Mouse (Mus musculus) neural tube, embryonic 11.5 days (tissue): ENCODE measurements around the gene Rtl5. TPM values are rescaled to one million over a fixed set of nuclear protein-coding genes. Genes with fewer than 3 reads are reported as not detected.

Experiments used
- ATAC-seq: fragments of 200-750 bp; cut with Nextera tagmentation; 2 replicates; pipeline ENCODE4 v1.8.0; 2017; ENCODE audit warnings: moderate number of reproducible peaks, mild to moderate bottlenecking, moderate TSS enrichment, moderate library complexity; ENCODE audit not compliant: insufficient read depth, low FRiP score, low TSS enrichment
- DNase-seq: peaks from one replicate; pipeline ENCODE4 v3.0.0-alpha.2; 2015; ENCODE audit warnings: low spot score
- H3K27ac ChIP-seq: fragments of 300-500 bp; sonication (generic); 2 replicates; pipeline ENCODE4 v1.5.1; 2014; ENCODE audit warnings: low read depth, mild to moderate bottlenecking, low read length
- H3K27me3 ChIP-seq: fragments of 300-500 bp; sonication (generic); 2 replicates; pipeline ENCODE4 v1.6.1; 2014; ENCODE audit warnings: mild to moderate bottlenecking, low read length, mixed read lengths; ENCODE audit not compliant: control insufficient read depth, insufficient read depth
- H3K36me3 ChIP-seq: fragments of 300-500 bp; sonication (generic); 2 replicates; pipeline ENCODE4 v1.6.1; 2014; ENCODE audit warnings: mild to moderate bottlenecking, low read length, moderate library complexity, mixed read lengths; ENCODE audit not compliant: control insufficient read depth, insufficient read depth
- H3K4me1 ChIP-seq: fragments of 300-500 bp; sonication (generic); 2 replicates; pipeline ENCODE4 v1.6.1; 2014; ENCODE audit warnings: low read length, mixed read lengths; ENCODE audit not compliant: control insufficient read depth, insufficient read depth
- H3K4me2 ChIP-seq: fragments of 300-500 bp; sonication (generic); 2 replicates; pipeline ENCODE4 v1.6.1; 2014; ENCODE audit warnings: low read depth, mild to moderate bottlenecking, moderate library complexity
- H3K4me3 ChIP-seq: fragments of 300-500 bp; sonication (generic); 2 replicates; pipeline ENCODE4 v1.5.1; 2014; ENCODE audit warnings: low read depth, low read length
- H3K9ac ChIP-seq: fragments of 300-500 bp; sonication (generic); 2 replicates; pipeline ENCODE4 v1.6.1; 2014; ENCODE audit warnings: mild to moderate bottlenecking, low read length
- H3K9me3 ChIP-seq: fragments of 300-500 bp; sonication (generic); 2 replicates; pipeline ENCODE4 v1.6.1; 2016; ENCODE audit warnings: low read length; ENCODE audit not compliant: control insufficient read depth
- WGBS: fragments of 180-500 bp; shearing (Covaris S2); extraction: QIAGEN DNeasy Blood & Tissue Kit; methylation state at CpG from one replicate; pipeline ENCODE4 v1.1.7; 2014; 5-methylcytosine and 5-hydroxymethylcytosine counted together
- polyA plus RNA-seq: library from polyadenylated mRNA; unstranded; fragments of >200 nt; fragmentation: Nextera tagmentation; extraction: Ambion mirVana; gene quantifications from 2 replicates; pipeline ENCODE4 v1.2.1, GENCODE M21; 2014

Gene Rtl5
- polyA plus RNA-seq, 1 experiment from 2014 or later, result 3.4 TPM

- no peaks in the 10 kb centered on the region; the same call in 1 of the 2 replicates for H3K4me1 ChIP-seq
- no peaks in the 10 kb centered on the region for H3K9me3 ChIP-seq
- H3K4me2 ChIP-seq, result no peak overlapping the region
- H3K36me3 ChIP-seq, result no peaks in the 10 kb centered on the region
- no peak overlapping the region for H3K4me3 ChIP-seq
- no peak for ATAC-seq
- no peak overlapping the region for H3K27ac ChIP-seq
- no peaks in the 10 kb centered on the region for H3K27me3 ChIP-seq
- H3K9ac ChIP-seq, result no peak overlapping the region
- DNase-seq, result no peak
- WGBS, result 78% methylated on average over 8 of the region's 8 CpGs
These were observed 14.8 kb upstream of the Rtl5 start for GRCm38 (mm10) chrX:102085798-102086443.

- ATAC-seq (no peak), DNase-seq (no peak)
- H3K27me3 ChIP-seq, result no peaks in the 10 kb centered on the region
- H3K4me2 ChIP-seq, result no peak overlapping the region
- H3K9me3 ChIP-seq, result no peaks in the 10 kb centered on the region
- no peaks in the 10 kb centered on the region; the same call in 1 of the 2 replicates for H3K4me1 ChIP-seq
- H3K4me3 ChIP-seq, result no peak overlapping the region
- H3K27ac ChIP-seq, result peak overlapping the region; percentile 75
- WGBS, result 45% methylated on average over 5 of the region's 5 CpGs
- no peaks in the 10 kb centered on the region for H3K36me3 ChIP-seq
- no peak overlapping the region for H3K9ac ChIP-seq
These were observed 11.2 kb upstream of the Rtl5 start for GRCm38 (mm10) chrX:102082340-102082739.

- H3K9ac ChIP-seq, result no peak overlapping the region
- no peak overlapping the region for H3K4me3 ChIP-seq
- H3K4me2 ChIP-seq, result no peak overlapping the region; the same call in 1 of the 2 replicates
- no peaks in the 10 kb centered on the region for H3K36me3 ChIP-seq
- H3K27ac ChIP-seq, result peak overlapping the region; percentile 75
- peak; percentile 94 for ATAC-seq
- no peaks in the 10 kb centered on the region for H3K27me3 ChIP-seq
- WGBS, result 37% methylated on average over 7 of the region's 7 CpGs
- no peaks in the 10 kb centered on the region; the same call in 1 of the 2 replicates for H3K4me1 ChIP-seq
- DNase-seq, result peak; percentile 72
- no peaks in the 10 kb centered on the region for H3K9me3 ChIP-seq
These were observed 10.6 kb upstream of the Rtl5 start for GRCm38 (mm10) chrX:102081573-102082279.

- no peak for DNase-seq
- Histone ChIP-seq H3K9me3 (no peaks in the 10 kb centered on the region), H3K9ac (no peak overlapping the region), H3K4me3 (no peak overlapping the region), H3K4me1 (no peaks in the 10 kb centered on the region; the same call in 1 of the 2 replicates), H3K27me3 (no peaks in the 10 kb centered on the region), H3K4me2 (no peak overlapping the region), H3K36me3 (no peaks in the 10 kb centered on the region), H3K27ac (no peak overlapping the region)
- 54% methylated on average over 10 of the region's 10 CpGs for WGBS
- no peak for ATAC-seq
These were observed 10.0 kb upstream of the Rtl5 start for GRCm38 (mm10) chrX:102081076-102081475.

- no peaks in the 10 kb centered on the region for H3K9me3 ChIP-seq
- ATAC-seq (no peak), DNase-seq (no peak)
- H3K4me3 ChIP-seq, result no peak overlapping the region
- H3K36me3 ChIP-seq, result no peaks in the 10 kb centered on the region
- H3K27me3 ChIP-seq, result no peaks in the 10 kb centered on the region
- no peaks in the 10 kb centered on the region for H3K4me1 ChIP-seq
- no peak overlapping the region for H3K9ac ChIP-seq
- WGBS, result 87% methylated on average over 7 of the region's 7 CpGs
- H3K4me2 ChIP-seq, result no peak overlapping the region
- no peak overlapping the region for H3K27ac ChIP-seq
These were observed 6.0 kb upstream of the Rtl5 start for GRCm38 (mm10) chrX:102076886-102077765.

- ATAC-seq (no peak), DNase-seq (no peak)
- no peak overlapping the region for H3K9ac ChIP-seq
- no peak overlapping the region for H3K4me3 ChIP-seq
- no peaks in the 10 kb centered on the region for H3K36me3 ChIP-seq
- no peak overlapping the region for H3K4me2 ChIP-seq
- H3K9me3 ChIP-seq, result no peaks in the 10 kb centered on the region
- no peaks in the 10 kb centered on the region for H3K27me3 ChIP-seq
- WGBS, result 84% methylated on average over 4 of the region's 4 CpGs
- no peak overlapping the region for H3K27ac ChIP-seq
- no peaks in the 10 kb centered on the region for H3K4me1 ChIP-seq
These were observed 4.1 kb upstream of the Rtl5 start for GRCm38 (mm10) chrX:102075158-102075557.

GRCm38 (mm10) chrX:102074435-102074834 lies 3.3 kb upstream of the Rtl5 start:
- ATAC-seq, result no peak
- no peak overlapping the region for H3K27ac ChIP-seq
- 77% methylated on average over 5 of the region's 5 CpGs for WGBS

GRCm38 (mm10) chrX:102073605-102074325 lies 2.7 kb upstream of the Rtl5 start:
- ATAC-seq (no peak), DNase-seq (no peak)
- no peaks in the 10 kb centered on the region for H3K4me1 ChIP-seq
- no peaks in the 10 kb centered on the region for H3K9me3 ChIP-seq
- 64% methylated on average over 14 of the region's 14 CpGs for WGBS
- H3K36me3 ChIP-seq, result no peaks in the 10 kb centered on the region
- H3K27ac ChIP-seq, result no peak overlapping the region
- no peak overlapping the region for H3K4me3 ChIP-seq
- no peak overlapping the region for H3K9ac ChIP-seq
- no peaks in the 10 kb centered on the region for H3K27me3 ChIP-seq
- no peak overlapping the region for H3K4me2 ChIP-seq

More at GRCm38 (mm10) chrX:102074435-102074834, 3.3 kb upstream of the Rtl5 start:
- H3K27me3 ChIP-seq, result no peaks in the 10 kb centered on the region
- no peaks in the 10 kb centered on the region for H3K9me3 ChIP-seq
- H3K4me2 ChIP-seq, result no peak overlapping the region
- no peak overlapping the region for H3K4me3 ChIP-seq
- H3K9ac ChIP-seq, result no peak overlapping the region
- H3K4me1 ChIP-seq, result no peaks in the 10 kb centered on the region
- peak; percentile 17 for DNase-seq
- no peaks in the 10 kb centered on the region for H3K36me3 ChIP-seq
